Mouse (Mus musculus) forebrain, embryonic 11.5 days (tissue): Measurements from ENCODE around the gene Kcne3. TPM values are rescaled to one million over a fixed set of nuclear protein-coding genes. Genes with fewer than 3 reads are reported as not detected.
A peak's percentile ranks its signal among the peaks of the same experiment; 100 is the strongest.

Experiments
- ATAC-seq: fragments of 200-750 bp; cut with Nextera tagmentation; replicated peaks from 2 replicates; pipeline ENCODE4 v1.8.0; 2017; ENCODE audit warnings: moderate TSS enrichment; ENCODE audit not compliant: low FRiP score
- DNase-seq: peaks from one replicate; pipeline ENCODE4 v3.0.0-alpha.2; 2017; ENCODE audit warnings: low spot score
- H3K27ac ChIP-seq: fragments of 300-500 bp; sonication (generic); 2 replicates; pipeline ENCODE4 v1.5.1; 2014; ENCODE audit warnings: low read depth, low read length
- H3K27me3 ChIP-seq: fragments of 300-500 bp; sonication (generic); 2 replicates; pipeline ENCODE4 v1.6.1; 2014; ENCODE audit warnings: mild to moderate bottlenecking, low read length, mixed read lengths; ENCODE audit not compliant: control insufficient read depth, insufficient read depth
- H3K36me3 ChIP-seq: fragments of 300-500 bp; sonication (generic); 2 replicates; pipeline ENCODE4 v1.6.1; 2014; ENCODE audit warnings: mild to moderate bottlenecking, low read length, moderate library complexity, mixed read lengths; ENCODE audit not compliant: control insufficient read depth, insufficient read depth
- H3K4me1 ChIP-seq: fragments of 300-500 bp; sonication (generic); replicated peaks from 2 replicates; pipeline ENCODE4 v1.6.1; 2014; ENCODE audit warnings: low read length, mixed read lengths; ENCODE audit not compliant: control insufficient read depth, insufficient read depth
- H3K4me2 ChIP-seq: fragments of 300-500 bp; sonication (generic); 2 replicates; pipeline ENCODE4 v1.6.1; 2014; ENCODE audit warnings: low read depth, mild to moderate bottlenecking, low read length, moderate library complexity, mixed read lengths; ENCODE audit not compliant: severe bottlenecking
- H3K4me3 ChIP-seq: fragments of 300-500 bp; sonication (generic); 2 replicates; pipeline ENCODE4 v1.5.1; 2014; ENCODE audit warnings: low read depth, low read length
- H3K9ac ChIP-seq: fragments of 300-500 bp; sonication (generic); 2 replicates; pipeline ENCODE4 v1.6.1; 2014; ENCODE audit warnings: low read length
- H3K9me3 ChIP-seq: fragments of 300-500 bp; sonication (generic); 2 replicates; pipeline ENCODE4 v1.6.1; 2016; ENCODE audit warnings: low read length, mixed read lengths; ENCODE audit not compliant: control insufficient read depth
- WGBS: fragments of 180-500 bp; shearing (Covaris S2); extraction: QIAGEN DNeasy Blood & Tissue Kit; methylation state at CpG from one replicate; pipeline ENCODE4 v1.1.7; 2014; 5-methylcytosine and 5-hydroxymethylcytosine counted together
- polyA plus RNA-seq: library from polyadenylated mRNA; unstranded; fragments of >200 nt; fragmentation: Nextera tagmentation; extraction: Ambion mirVana; gene quantifications from 2 replicates; pipeline ENCODE4 v1.2.1, GENCODE M21; 2014

Kcne3 gene
- polyA plus RNA-seq, 1 experiment from 2014 or later: 4.1 TPM

GRCm38 (mm10) chr7:100215976-100216375 is 39.7 kb downstream of the Kcne3 start:
- H3K27ac ChIP-seq: no peak overlapping the region
- DNase-seq: no peak

GRCm38 (mm10) chr7:100216601-100217565 is 40.6 kb downstream of the Kcne3 start:
- no peak for ATAC-seq
- H3K27ac ChIP-seq: no peak overlapping the region

More at GRCm38 (mm10) chr7:100215976-100216375, 39.7 kb downstream of the Kcne3 start:
- H3K4me3 ChIP-seq: no peak overlapping the region
- ATAC-seq: no peak
- no peak overlapping the region for H3K9ac ChIP-seq
- 58% methylated on average over 10 of the region's 10 CpGs for WGBS
- H3K4me2 ChIP-seq: no peak overlapping the region
- H3K36me3 ChIP-seq: no peaks in the 10 kb centered on the region
- no peaks in the 10 kb centered on the region for H3K4me1 ChIP-seq
- H3K9me3 ChIP-seq: no peaks in the 10 kb centered on the region
- H3K27me3 ChIP-seq: no peaks in the 10 kb centered on the region

GRCm38 (mm10) chr7:100227158-100227875 is 51.0 kb downstream of the Kcne3 start, which contains the start of gene Pgm2l1:
Gene Pgm2l1, plus strand, starts transcription at chr7:100227394.
- H3K9ac ChIP-seq: peak within 1 kb of the TSS; percentile 74
- under 1% methylated on average over 54 of the region's 72 CpGs for WGBS
- peak within 1 kb of the TSS; percentile 98 for H3K4me2 ChIP-seq
- H3K36me3 ChIP-seq: no peaks in the 10 kb centered on the region
- H3K27ac ChIP-seq: peak within 1 kb of the TSS; percentile 82
- DNase-seq (peak; percentile 98), ATAC-seq (peak; percentile 99)
- peaks cover 3% of the 10 kb centered on the region; the same call in 1 of the 2 replicates for H3K4me1 ChIP-seq
- H3K27me3 ChIP-seq: no peaks in the 10 kb centered on the region
- no peaks in the 10 kb centered on the region for H3K9me3 ChIP-seq
- peak within 1 kb of the TSS; percentile 74 for H3K4me3 ChIP-seq

More at GRCm38 (mm10) chr7:100216601-100217565, 40.6 kb downstream of the Kcne3 start:
- H3K4me3 ChIP-seq: no peak overlapping the region
- no peak overlapping the region for H3K4me2 ChIP-seq
- no peaks in the 10 kb centered on the region for H3K9me3 ChIP-seq
- H3K9ac ChIP-seq: no peak overlapping the region
- no peaks in the 10 kb centered on the region for H3K4me1 ChIP-seq
- DNase-seq: no peak
- WGBS: 79% methylated on average over 9 of the region's 9 CpGs
- no peaks in the 10 kb centered on the region for H3K27me3 ChIP-seq
- no peaks in the 10 kb centered on the region for H3K36me3 ChIP-seq

- Histone ChIP-seq H3K27me3 (no peaks in the 10 kb centered on the region), H3K4me2 (peak overlapping the region; percentile 98), H3K4me1 (peaks cover 3% of the 10 kb centered on the region; the same call in 1 of the 2 replicates), H3K9me3 (no peaks in the 10 kb centered on the region), H3K36me3 (no peaks in the 10 kb centered on the region), H3K9ac (peak overlapping the region; percentile 74), H3K27ac (peak overlapping the region; percentile 82), H3K4me3 (peak overlapping the region; percentile 74)
- WGBS: under 1% methylated on average over 23 of the region's 23 CpGs
- peak; percentile 66 for DNase-seq
- no peak; the same call in 1 of the 2 replicates for ATAC-seq
Observed at GRCm38 (mm10) chr7:100227896-100228525, 51.7 kb downstream of the Kcne3 start.

GRCm38 (mm10) chr7:100228957-100229356 is 52.7 kb downstream of the Kcne3 start:
- Histone ChIP-seq H3K27ac (no peak overlapping the region), H3K4me3 (peak overlapping the region; percentile 74; the same call in 1 of the 2 replicates), H3K9ac (no peak overlapping the region), H3K9me3 (no peaks in the 10 kb centered on the region), H3K4me1 (peaks cover 3% of the 10 kb centered on the region; the same call in 1 of the 2 replicates), H3K36me3 (no peaks in the 10 kb centered on the region), H3K4me2 (no peak overlapping the region), H3K27me3 (no peaks in the 10 kb centered on the region)
- DNase-seq: no peak
- ATAC-seq: no peak
- 81% methylated on average over 3 of the region's 3 CpGs for WGBS

- H3K4me2 ChIP-seq: no peak overlapping the region
- no peaks in the 10 kb centered on the region for H3K36me3 ChIP-seq
- no peaks in the 10 kb centered on the region for H3K27me3 ChIP-seq
- no peak for ATAC-seq
- DNase-seq: no peak
- H3K4me3 ChIP-seq: no peak overlapping the region
- peaks cover 3% of the 10 kb centered on the region; the same call in 1 of the 2 replicates for H3K4me1 ChIP-seq
- H3K27ac ChIP-seq: no peak overlapping the region
- H3K9ac ChIP-seq: no peak overlapping the region
- 88% methylated on average over 1 of the region's 1 CpGs for WGBS
- no peaks in the 10 kb centered on the region for H3K9me3 ChIP-seq
Observed at GRCm38 (mm10) chr7:100230646-100231045, 54.3 kb downstream of the Kcne3 start.

GRCm38 (mm10) chr7:100231661-100232060 is 55.4 kb downstream of the Kcne3 start:
- Histone ChIP-seq H3K9me3 (no peaks in the 10 kb centered on the region), H3K4me3 (no peak overlapping the region), H3K27ac (no peak overlapping the region), H3K27me3 (no peaks in the 10 kb centered on the region), H3K9ac (no peak overlapping the region), H3K36me3 (no peaks in the 10 kb centered on the region), H3K4me1 (peaks cover 3% of the 10 kb centered on the region; the same call in 1 of the 2 replicates), H3K4me2 (no peak overlapping the region)
- WGBS: 53% methylated on average over 1 of the region's 1 CpGs
- no peak for ATAC-seq
- DNase-seq: no peak

GRCm38 (mm10) chr7:100233681-100234080 is 57.4 kb downstream of the Kcne3 start:
- no peaks in the 10 kb centered on the region for H3K4me1 ChIP-seq
- no peak overlapping the region for H3K4me2 ChIP-seq
- no peak for ATAC-seq
- H3K9ac ChIP-seq: no peak overlapping the region
- H3K27me3 ChIP-seq: no peaks in the 10 kb centered on the region
- DNase-seq: no peak
- no peak overlapping the region for H3K4me3 ChIP-seq
- H3K9me3 ChIP-seq: no peaks in the 10 kb centered on the region
- no peaks in the 10 kb centered on the region for H3K36me3 ChIP-seq
- H3K27ac ChIP-seq: no peak overlapping the region
